Mouse (Mus musculus): ENCODE results near the gene Ccer2. TPM values are rescaled to one million over a fixed set of nuclear protein-coding genes. Genes with fewer than 3 reads are reported as not detected.

Gene Ccer2
- polyA plus RNA-seq, 1 experiment from 2014 or later = 1.9 TPM

Other genes with a start within 250 kb of the Ccer2 start
- not detected in 2 replicates for gene Ifnl2, start 245.7 kb upstream of the Ccer2 start, polyA plus RNA-seq (2014; fragmentation: Nextera tagmentation; extraction: Ambion mirVana)
- not detected in 2 replicates for gene Ifnl3, start 233.3 kb upstream of the Ccer2 start, polyA plus RNA-seq (2014; fragmentation: Nextera tagmentation; extraction: Ambion mirVana)
- gene Sycn, start 215.3 kb upstream of the Ccer2 start, polyA plus RNA-seq (2014; fragmentation: Nextera tagmentation; extraction: Ambion mirVana) = not detected in 2 replicates
- 0.15 TPM in 1 of 2 replicates, not detected in the other for gene Nccrp1, start 208.9 kb upstream of the Ccer2 start, polyA plus RNA-seq (2014; fragmentation: Nextera tagmentation; extraction: Ambion mirVana)
- 37.8 and 39.5 TPM in 2 replicates for gene Samd4b, start 158.0 kb upstream of the Ccer2 start, polyA plus RNA-seq (2014; fragmentation: Nextera tagmentation; extraction: Ambion mirVana)
- gene Pak4, start 158.0 kb upstream of the Ccer2 start, polyA plus RNA-seq (2014; fragmentation: Nextera tagmentation; extraction: Ambion mirVana) = 31.1 and 33.9 TPM in 2 replicates
- gene Acp7, start 124.8 kb upstream of the Ccer2 start, polyA plus RNA-seq (2014; fragmentation: Nextera tagmentation; extraction: Ambion mirVana) = not detected in 2 replicates
- gene Fbxo27, start 63.3 kb upstream of the Ccer2 start, polyA plus RNA-seq (2014; fragmentation: Nextera tagmentation; extraction: Ambion mirVana) = 5.3 and 6.0 TPM in 2 replicates
- 7.3 and 7.7 TPM in 2 replicates for gene Fbxo17, start 39.4 kb upstream of the Ccer2 start, polyA plus RNA-seq (2014; fragmentation: Nextera tagmentation; extraction: Ambion mirVana)
- 128 and 129 TPM in 2 replicates for gene Mrps12, start 14.4 kb upstream of the Ccer2 start, polyA plus RNA-seq (2014; fragmentation: Nextera tagmentation; extraction: Ambion mirVana)
- gene Sars2, start 14.2 kb upstream of the Ccer2 start, polyA plus RNA-seq (2014; fragmentation: Nextera tagmentation; extraction: Ambion mirVana) = 28.8 and 32.4 TPM in 2 replicates
- gene Sirt2, start 10.6 kb downstream of the Ccer2 start, polyA plus RNA-seq (2014; fragmentation: Nextera tagmentation; extraction: Ambion mirVana) = 73.0 and 77.0 TPM in 2 replicates
- gene Nfkbib, start 11.3 kb downstream of the Ccer2 start, polyA plus RNA-seq (2014; fragmentation: Nextera tagmentation; extraction: Ambion mirVana) = 49.7 and 57.3 TPM in 2 replicates
- gene Rinl, start 32.8 kb downstream of the Ccer2 start, polyA plus RNA-seq (2014; fragmentation: Nextera tagmentation; extraction: Ambion mirVana) = 2.6 and 2.8 TPM in 2 replicates
- gene Hnrnpl, start 52.4 kb downstream of the Ccer2 start, polyA plus RNA-seq (2014; fragmentation: Nextera tagmentation; extraction: Ambion mirVana) = 320 and 326 TPM in 2 replicates
- 88.7 and 90.9 TPM in 2 replicates for gene Ech1, start 69.0 kb downstream of the Ccer2 start, polyA plus RNA-seq (2014; fragmentation: Nextera tagmentation; extraction: Ambion mirVana)
- gene Lgals4, start 77.7 kb downstream of the Ccer2 start, polyA plus RNA-seq (2014; fragmentation: Nextera tagmentation; extraction: Ambion mirVana) = 1.5 and 1.8 TPM in 2 replicates
- gene Lgals7, start 107.7 kb downstream of the Ccer2 start, polyA plus RNA-seq (2014; fragmentation: Nextera tagmentation; extraction: Ambion mirVana) = 0.66 and 1.9 TPM in 2 replicates
- 0.21 and 0.39 TPM in 2 replicates for gene Capn12, start 125.2 kb downstream of the Ccer2 start, polyA plus RNA-seq (2014; fragmentation: Nextera tagmentation; extraction: Ambion mirVana)
- gene Actn4, start 206.2 kb downstream of the Ccer2 start, polyA plus RNA-seq (2014; fragmentation: Nextera tagmentation; extraction: Ambion mirVana) = 193 and 201 TPM in 2 replicates
- gene Eif3k, start 225.7 kb downstream of the Ccer2 start, polyA plus RNA-seq (2014; fragmentation: Nextera tagmentation; extraction: Ambion mirVana) = 383 and 388 TPM in 2 replicates
- gene Map4k1, start 225.9 kb downstream of the Ccer2 start, polyA plus RNA-seq (2014; fragmentation: Nextera tagmentation; extraction: Ambion mirVana) = 4.6 and 6.2 TPM in 2 replicates